Mouse (Mus musculus) kidney, postnatal 25 days (tissue): ENCODE measurements around the gene Acd.

ENCODE experiments used
- DNase-seq, 2 experiments: peaks; one replicate each; pipeline ENCODE4 v3.0.0; 2021; ENCODE audit warnings: mixed read lengths in 2 of 2

Gene Acd

DNA sequence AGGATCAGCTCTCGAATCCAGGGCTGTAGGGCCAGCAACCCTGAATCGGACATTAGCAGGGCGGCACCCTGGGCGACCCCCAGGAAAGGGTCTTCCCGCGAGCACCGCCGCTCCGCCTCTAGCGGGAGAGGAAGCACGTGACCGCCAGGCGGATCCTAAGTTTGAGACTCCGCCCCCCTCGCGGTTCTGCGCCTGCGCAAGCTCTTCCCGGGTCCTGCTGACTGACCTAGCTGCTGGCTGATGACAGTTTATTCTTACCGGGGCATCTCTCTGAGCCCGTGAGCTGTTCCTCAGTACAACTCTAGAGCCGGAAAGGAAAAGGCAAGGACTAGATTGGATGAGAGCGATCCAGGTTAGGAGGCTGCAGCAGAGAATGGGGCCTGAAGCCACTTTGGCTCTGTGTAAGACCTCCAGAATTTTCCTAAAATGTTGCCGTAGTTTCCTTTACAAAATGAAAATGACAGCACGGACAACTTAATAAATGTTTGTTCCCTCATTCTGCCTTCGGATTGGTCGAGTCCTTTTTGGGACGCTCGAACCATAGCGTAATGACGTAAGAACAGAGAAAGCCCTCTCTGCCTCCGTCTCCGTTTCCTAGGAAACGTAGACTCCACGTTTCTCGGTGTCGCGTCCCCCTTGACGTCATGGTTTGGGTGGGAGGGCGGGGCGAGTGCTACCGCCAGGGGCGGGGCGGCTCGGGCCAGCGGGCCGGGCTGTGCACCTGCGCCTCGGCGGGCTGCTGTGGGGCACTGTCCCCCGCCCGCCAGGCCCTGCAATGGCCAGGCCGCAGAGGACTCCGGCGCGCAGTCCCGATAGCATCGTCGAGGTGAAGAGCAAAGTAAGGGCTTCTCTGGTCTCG is at the start of gene Acd, which contains the start of gene Pard6a:
Acd (minus strand) TSS at position 137 of the 859 bp plus-strand sequence.
Pard6a (plus strand) TSS at position 183 of the 859 bp plus-strand sequence.
- DNase-seq, result peak; percentile 97

DNA sequence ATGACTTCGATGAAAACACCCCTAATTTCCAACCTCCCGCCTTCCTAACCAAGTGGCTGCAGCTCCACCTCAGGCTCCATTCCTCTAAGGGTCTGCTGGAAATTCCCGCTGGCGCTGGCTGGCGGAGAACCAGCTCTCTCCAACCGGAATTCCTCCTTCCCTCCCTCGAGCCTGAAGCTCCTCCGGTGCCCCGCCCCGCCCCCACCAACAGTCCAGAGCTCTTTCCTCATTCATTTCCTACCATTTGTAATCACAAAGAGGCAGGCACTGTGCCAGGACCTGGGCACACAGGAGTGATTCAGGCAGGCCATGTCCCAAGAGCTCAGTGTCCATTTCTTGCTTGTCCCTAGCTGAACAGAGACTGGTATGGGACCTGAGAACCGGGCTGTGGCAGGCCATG is 49.7 kb upstream of the Acd start:
- DNase-seq, result peak; percentile 92 to 93

DNA sequence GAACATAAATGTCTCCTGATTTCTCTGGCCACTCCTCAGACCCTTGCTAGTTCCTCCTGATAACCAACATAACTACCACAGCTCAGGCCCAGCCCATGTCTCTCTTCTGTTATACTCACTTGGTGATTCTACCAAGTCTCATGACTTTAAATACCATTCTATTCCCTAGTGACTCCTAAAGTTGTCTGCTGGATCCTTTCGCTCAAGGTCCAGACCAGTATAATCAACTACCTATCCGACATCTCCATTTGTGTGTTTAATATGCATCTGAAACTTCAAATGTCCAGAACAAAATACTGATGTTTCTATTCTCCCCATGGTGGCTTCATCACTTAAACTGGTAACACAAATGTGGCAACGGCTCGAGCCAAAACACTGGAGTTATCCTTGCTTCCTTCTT is 42.4 kb upstream of the Acd start:
- no peak for DNase-seq

DNA sequence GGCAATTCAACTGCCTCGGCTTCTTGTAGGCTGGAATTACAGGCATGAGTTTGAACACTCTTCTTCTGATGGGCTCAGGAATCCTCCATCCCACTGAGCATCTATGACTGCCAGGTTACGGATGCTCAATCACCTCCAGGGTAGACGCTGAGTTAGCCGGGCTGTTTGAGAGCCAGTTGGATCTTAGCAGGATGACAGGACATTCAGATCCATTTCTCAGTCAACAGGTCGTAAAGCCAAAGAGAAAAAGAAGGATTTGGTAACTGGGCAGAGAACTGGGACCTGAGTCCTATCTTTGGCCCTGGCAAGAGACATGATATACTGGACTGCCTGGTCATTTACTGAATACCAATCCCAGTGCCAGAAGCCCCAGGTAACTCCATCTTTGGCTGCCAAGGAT is 38.3 kb upstream of the Acd start:
- no peak for DNase-seq

DNA sequence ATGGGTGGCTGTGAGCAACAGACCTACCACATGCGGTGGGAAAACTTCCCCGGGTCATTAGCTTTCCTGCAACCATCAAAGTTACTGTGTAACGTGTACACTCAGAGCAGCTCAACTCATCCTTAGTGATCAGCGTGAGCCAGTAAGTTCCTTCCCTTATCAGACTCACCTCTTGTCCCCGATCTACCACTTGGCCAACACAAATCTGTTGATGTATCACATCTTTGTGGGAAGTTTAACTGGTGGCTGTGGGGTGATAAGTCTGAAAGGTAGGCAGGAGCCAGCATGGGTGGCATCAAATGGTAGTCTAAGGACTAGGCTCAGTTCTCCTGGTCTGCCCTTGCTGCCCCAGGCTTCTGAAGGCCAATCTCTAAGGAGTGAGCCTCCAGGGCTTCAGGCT is 31.3 kb upstream of the Acd start:
- no peak for DNase-seq

- peak; percentile 62 to 89 for DNase-seq
Measured at GRCm38 (mm10) chr8:105727397-105728124, 26.7 kb upstream of the Acd start.

GRCm38 (mm10) chr8:105725726-105726125 is 24.8 kb upstream of the Acd start:
- DNase-seq, result no peak

DNA sequence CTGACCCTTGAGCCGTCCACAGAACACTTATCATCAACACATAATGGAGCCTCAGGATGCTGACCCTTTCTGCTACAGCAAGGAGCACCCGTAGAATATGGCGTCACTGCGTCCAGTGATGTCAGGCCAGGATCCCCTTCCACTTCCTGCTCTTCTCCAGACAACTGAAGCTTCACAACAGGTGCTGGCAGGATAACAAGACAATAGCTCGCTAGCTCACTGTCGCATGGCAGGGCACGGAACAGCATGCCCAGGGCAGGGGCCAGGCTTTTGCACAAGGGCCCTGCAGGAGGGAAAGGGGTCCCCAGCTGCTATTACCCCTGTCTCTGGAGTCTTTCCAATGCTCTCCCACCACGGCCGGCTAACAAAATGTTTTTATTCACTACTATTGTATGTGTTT is 22.0 kb upstream of the Acd start:
- no peak for DNase-seq

- no peak for DNase-seq
Measured at GRCm38 (mm10) chr8:105719637-105720036, 18.7 kb upstream of the Acd start.

DNA sequence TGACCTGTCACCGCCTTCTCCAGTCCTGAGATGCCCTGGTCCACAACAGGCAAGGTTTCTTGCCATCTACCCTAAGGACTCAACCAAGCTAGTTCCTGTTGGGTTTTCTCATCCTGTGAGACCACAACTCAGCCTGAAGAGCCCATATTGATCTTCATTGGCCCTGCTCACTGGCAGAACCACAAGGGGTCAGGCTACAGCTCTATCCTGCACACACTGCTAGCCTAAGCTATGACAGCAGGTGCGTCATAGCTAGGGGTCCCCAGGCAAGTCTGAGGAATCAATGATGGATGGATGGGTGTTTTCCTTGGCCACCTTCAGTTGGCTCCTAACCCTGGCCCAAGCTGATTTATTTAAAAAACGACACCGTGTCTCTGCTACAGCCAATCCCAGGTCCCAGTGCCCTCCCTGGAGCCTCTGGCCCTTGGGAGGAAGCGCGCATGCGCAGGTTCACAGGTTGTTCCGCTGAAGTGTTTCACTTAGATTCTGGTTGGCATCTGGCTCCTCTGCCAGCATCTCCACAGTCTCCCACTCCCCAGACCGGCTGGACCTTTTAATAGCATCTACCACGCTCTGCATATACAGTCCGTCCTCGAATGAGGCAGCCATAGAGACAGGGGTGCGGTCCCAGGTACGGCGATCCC is 15.5 kb upstream of the Acd start:
- peak in 1 of 2 experiments; percentile 29 for DNase-seq

GRCm38 (mm10) chr8:105715042-105715441 is 14.1 kb upstream of the Acd start:
- peak; percentile 42 to 49 for DNase-seq

- DNase-seq, result peak; percentile 86 to 96
Measured at GRCm38 (mm10) chr8:105714139-105714538, 13.2 kb upstream of the Acd start.

- DNase-seq, result no peak
Measured at GRCm38 (mm10) chr8:105712286-105712685, 11.4 kb upstream of the Acd start.

DNA sequence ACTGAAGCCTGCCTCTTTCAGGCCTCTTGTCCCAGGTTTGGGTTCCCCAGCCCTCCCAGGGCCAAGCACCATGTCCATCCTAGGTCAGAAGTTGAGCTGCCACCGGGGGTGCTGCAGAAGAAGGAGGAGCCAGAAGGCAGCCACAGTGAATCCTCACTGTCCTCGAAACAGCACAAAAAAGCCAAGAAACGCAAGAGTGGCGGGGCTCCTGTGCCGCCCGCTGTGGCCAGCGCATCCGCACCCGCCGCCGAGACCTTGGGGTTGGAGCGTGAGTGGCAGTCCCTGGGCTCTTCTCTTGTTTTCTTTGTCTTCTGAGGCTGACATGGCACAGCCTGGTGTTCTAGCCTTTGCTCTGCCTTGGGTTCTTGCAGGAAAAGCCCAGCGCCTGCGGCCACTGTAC is 8.4 kb upstream of the Acd start:
- DNase-seq, result peak in 1 of 2 experiments; percentile 32

DNA sequence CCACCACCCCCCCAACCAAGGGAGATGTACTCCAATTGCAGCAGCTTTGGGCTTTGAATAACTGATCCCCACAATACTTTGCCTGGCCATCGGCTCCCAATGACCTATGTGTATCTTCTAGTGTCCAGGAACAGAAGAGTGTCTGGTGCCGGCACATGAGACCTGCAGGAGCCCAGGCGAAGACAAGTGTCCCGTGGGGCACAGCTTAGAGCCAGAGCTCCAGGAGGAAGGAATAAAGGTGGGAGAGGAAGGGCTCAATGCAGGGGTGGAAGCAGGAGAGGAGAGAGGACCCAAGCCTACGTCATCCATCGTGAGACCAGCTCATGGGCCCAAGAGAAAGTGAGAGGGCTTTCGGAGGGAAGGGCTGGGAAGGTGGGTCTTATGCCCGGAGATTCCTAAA is 7.8 kb upstream of the Acd start:
- DNase-seq, result peak in 1 of 2 experiments; percentile 35

DNA sequence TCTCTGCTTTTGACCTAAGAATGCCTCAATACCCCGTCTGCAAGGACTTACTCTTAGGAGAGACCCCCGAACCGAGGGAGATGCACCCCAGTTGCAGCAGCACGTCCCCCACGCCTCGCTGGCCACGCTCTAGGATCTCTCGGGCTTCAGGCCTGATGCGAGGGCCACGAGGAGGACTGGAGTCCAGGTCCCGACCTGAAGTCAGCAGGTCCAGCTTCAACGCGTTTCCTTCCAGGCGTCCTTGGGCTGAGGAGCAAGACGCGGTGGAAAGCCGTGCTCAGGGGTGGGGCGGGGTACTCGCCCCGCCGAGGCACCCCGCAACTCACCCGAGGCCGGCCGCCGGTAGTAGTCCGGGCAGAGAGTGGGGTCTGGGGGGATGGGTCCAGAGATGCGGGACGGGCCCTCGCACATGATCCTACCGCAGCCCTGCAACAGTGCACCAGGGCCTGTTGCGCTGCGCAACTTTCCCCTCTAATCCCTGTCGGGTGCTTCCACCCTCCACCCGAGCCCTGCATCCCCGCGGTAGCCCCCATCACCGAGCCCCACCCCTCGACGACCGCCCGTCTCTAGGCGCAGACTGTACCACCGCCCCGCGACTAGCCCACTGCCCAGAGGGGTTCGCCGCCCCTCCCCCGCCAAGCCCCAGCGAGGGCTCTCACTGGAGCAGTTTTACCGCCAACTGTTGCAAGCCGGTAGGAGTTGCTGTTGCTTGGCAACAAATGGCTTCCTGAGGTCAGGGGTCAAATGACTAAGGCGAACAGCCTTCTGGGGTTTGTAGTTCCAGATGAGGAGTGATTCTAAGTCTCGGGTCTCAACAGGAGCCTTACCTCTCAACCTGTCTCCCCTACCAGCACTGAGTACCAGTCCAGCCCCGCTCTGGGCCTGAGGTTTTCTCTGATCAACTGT is 6.8 kb upstream of the Acd start, which contains the start of the genes 4933405L10Rik and Enkd1:
4933405L10Rik (plus strand) TSS at position 158 of the 906 bp plus-strand sequence.
Enkd1 (minus strand) TSS at position 713 of the 906 bp plus-strand sequence.
- peak; percentile 92 to 94 for DNase-seq

GRCm38 (mm10) chr8:105706426-105706825 is 5.5 kb upstream of the Acd start:
- peak in 1 of 2 experiments; percentile 30 for DNase-seq

GRCm38 (mm10) chr8:105704955-105705354 is 4.1 kb upstream of the Acd start:
- no peak for DNase-seq

- DNase-seq, result peak in 1 of 2 experiments; percentile 34
Measured at GRCm38 (mm10) chr8:105704146-105704812, 3.4 kb upstream of the Acd start.

GRCm38 (mm10) chr8:105702731-105703415 is 2.0 kb upstream of the Acd start:
- no peak for DNase-seq

- no peak for DNase-seq
Measured at GRCm38 (mm10) chr8:105702001-105702401, 1.1 kb upstream of the Acd start.
